Mouse (Mus musculus) megakaryocyte, adult 5-6 weeks (primary cell): ENCODE measurements at regions not wholly inside any gene's neighbourhood (a gene's known extent, or its start where the extent isn't known, plus 50 kb on each side); places are given as distances from the start of the nearest gene placed in this dataset.
"Not testable (repeated sequence)": the region's sequence is repeated elsewhere in the genome, so short reads cannot be mapped to it uniquely, and the experiment has no call there.

ENCODE experiments used
- ATAC-seq: 2 replicates; pipeline ENCODE4 v1.8.0; 2016; ENCODE audit warnings: mild to moderate bottlenecking, inconsistent platforms; ENCODE audit not compliant: poor library complexity, severe bottlenecking

- not testable (repeated sequence) for ATAC-seq
These were observed 262.6 kb upstream of the Ywhaq start for GRCm38 (mm10) chr12:21680026-21680425.

GRCm38 (mm10) chr12:21649381-21649780, 231.9 kb upstream of the Ywhaq start:
- ATAC-seq: not testable (repeated sequence)

GRCm38 (mm10) chr12:21613781-21614180, 196.3 kb upstream of the Ywhaq start:
- not testable (repeated sequence) for ATAC-seq

GRCm38 (mm10) chr12:21568415-21569040, 151.1 kb upstream of the Ywhaq start:
- no peak for ATAC-seq

GRCm38 (mm10) chr12:21543962-21544361, 126.5 kb upstream of the Ywhaq start:
- ATAC-seq: not testable (repeated sequence)

GRCm38 (mm10) chr12:21543153-21543894, 125.9 kb upstream of the Ywhaq start:
- peak; percentile 93 for ATAC-seq

GRCm38 (mm10) chr12:21531766-21532165, 114.3 kb upstream of the Ywhaq start:
- no peak for ATAC-seq

- ATAC-seq: not testable (repeated sequence)
These were observed 111.9 kb upstream of the Ywhaq start for GRCm38 (mm10) chr12:21529367-21529766.

- not testable (repeated sequence) for ATAC-seq
These were observed 109.9 kb upstream of the Ywhaq start for GRCm38 (mm10) chr12:21527336-21527735.

GRCm38 (mm10) chr12:21526906-21527305, 109.5 kb upstream of the Ywhaq start:
- not testable (repeated sequence) for ATAC-seq

- ATAC-seq: peak; percentile 79
These were observed 108.1 kb upstream of the Ywhaq start for GRCm38 (mm10) chr12:21525567-21525966.

- ATAC-seq: no peak
These were observed 105.2 kb upstream of the Ywhaq start for GRCm38 (mm10) chr12:21522621-21523020.

GRCm38 (mm10) chr12:21519058-21519457, 101.6 kb upstream of the Ywhaq start:
- ATAC-seq: no peak

GRCm38 (mm10) chr12:21512736-21513135, 95.3 kb upstream of the Ywhaq start:
- no peak for ATAC-seq

- no peak for ATAC-seq
These were observed 93.7 kb upstream of the Ywhaq start for GRCm38 (mm10) chr12:21511043-21511665.

GRCm38 (mm10) chr12:21507080-21507479, 89.6 kb upstream of the Ywhaq start:
- ATAC-seq: no peak

GRCm38 (mm10) chr12:21505731-21506368, 88.4 kb upstream of the Ywhaq start:
- no peak for ATAC-seq

GRCm38 (mm10) chr12:21503250-21503649, 85.8 kb upstream of the Ywhaq start:
- no peak for ATAC-seq

- no peak for ATAC-seq
These were observed 79.5 kb upstream of the Ywhaq start for GRCm38 (mm10) chr12:21496974-21497373.

GRCm38 (mm10) chr12:21495511-21495910, 78.1 kb upstream of the Ywhaq start:
- no peak for ATAC-seq

- ATAC-seq: no peak
These were observed 76.0 kb upstream of the Ywhaq start for GRCm38 (mm10) chr12:21493471-21493870.
